Mouse (Mus musculus) heart, embryonic 13.5 days (tissue): Measurements from ENCODE around the gene Ovol3. TPM values are rescaled to one million over a fixed set of nuclear protein-coding genes. Genes with fewer than 3 reads are reported as not detected.
"Not testable (repeated sequence)": the region's sequence is repeated elsewhere in the genome, so short reads cannot be mapped to it uniquely, and the experiment has no call there.

Experiments
- ATAC-seq: fragments of 200-750 bp; cut with Nextera tagmentation; 2 replicates; pipeline ENCODE4 v1.8.0; 2017; ENCODE audit warnings: moderate TSS enrichment; ENCODE audit not compliant: insufficient number of reproducible peaks, low FRiP score, low TSS enrichment; ENCODE audit errors: extremely low read depth
- H3K27ac ChIP-seq: fragments of 300-500 bp; sonication (generic); replicated peaks from 2 replicates; pipeline ENCODE4 v1.5.1; 2015; ENCODE audit warnings: moderate library complexity, mild to moderate bottlenecking, inconsistent platforms
- H3K27me3 ChIP-seq: fragments of 300-500 bp; sonication (generic); replicated peaks from 2 replicates; pipeline ENCODE4 v1.6.1; 2015; ENCODE audit warnings: mild to moderate bottlenecking, inconsistent platforms
- H3K36me3 ChIP-seq: fragments of 300-500 bp; sonication (generic); 2 replicates; pipeline ENCODE4 v1.6.1; 2015; ENCODE audit warnings: mild to moderate bottlenecking, inconsistent platforms
- H3K4me1 ChIP-seq: fragments of 300-500 bp; sonication (generic); 2 replicates; pipeline ENCODE4 v1.6.1; 2015; ENCODE audit warnings: inconsistent platforms
- H3K4me2 ChIP-seq: fragments of 300-500 bp; sonication (generic); 2 replicates; pipeline ENCODE4 v1.6.1; 2015; ENCODE audit warnings: inconsistent platforms, mild to moderate bottlenecking, moderate library complexity
- H3K4me3 ChIP-seq: fragments of 300-500 bp; sonication (generic); 2 replicates; pipeline ENCODE4 v1.5.1; 2015; ENCODE audit warnings: moderate library complexity, mild to moderate bottlenecking, inconsistent platforms
- H3K9ac ChIP-seq: fragments of 300-500 bp; sonication (generic); 2 replicates; pipeline ENCODE4 v1.6.1; 2015; ENCODE audit warnings: inconsistent platforms, mild to moderate bottlenecking, moderate library complexity
- H3K9me3 ChIP-seq: fragments of 300-500 bp; sonication (generic); 2 replicates; pipeline ENCODE4 v1.6.1; 2016; ENCODE audit warnings: inconsistent platforms
- WGBS: fragments of 180-500 bp; shearing (Covaris S2); methylation state at CpG from one replicate; pipeline ENCODE4 v1.1.7; 2015; ENCODE audit warnings: mixed read lengths; 5-methylcytosine and 5-hydroxymethylcytosine counted together
- polyA plus RNA-seq: library from polyadenylated mRNA; unstranded; fragments of >200 nt; fragmentation: Nextera tagmentation; extraction: Ambion mirVana; gene quantifications from 2 replicates; pipeline ENCODE4 v1.2.1, GENCODE M21; 2015

The Ovol3 gene
- polyA plus RNA-seq, 1 experiment from 2014 or later: not detected

GRCm38 (mm10) chr7:30265531-30265930, 30.0 kb upstream of the Ovol3 start:
- no peaks in the 10 kb centered on the region for H3K9me3 ChIP-seq
- H3K4me2 ChIP-seq: no peak overlapping the region
- no peak overlapping the region for H3K27ac ChIP-seq
- no peak overlapping the region for H3K9ac ChIP-seq
- H3K27me3 ChIP-seq: no peaks in the 10 kb centered on the region
- ATAC-seq: no peak
- H3K36me3 ChIP-seq: peaks cover 75% of the 10 kb centered on the region
- peaks cover 10% of the 10 kb centered on the region for H3K4me1 ChIP-seq
- WGBS: 91% methylated on average over 5 of the region's 5 CpGs
- no peak overlapping the region for H3K4me3 ChIP-seq

GRCm38 (mm10) chr7:30265041-30265440, 29.5 kb upstream of the Ovol3 start:
- Histone ChIP-seq H3K4me2 (no peak overlapping the region), H3K9ac (no peak overlapping the region), H3K9me3 (no peaks in the 10 kb centered on the region), H3K4me1 (peaks cover 10% of the 10 kb centered on the region), H3K27me3 (no peaks in the 10 kb centered on the region), H3K4me3 (no peak overlapping the region), H3K27ac (no peak overlapping the region), H3K36me3 (peaks cover 73% of the 10 kb centered on the region)
- no peak for ATAC-seq
- WGBS: 74% methylated on average over 2 of the region's 2 CpGs

- H3K4me2 ChIP-seq: no peak overlapping the region
- peaks cover 59% of the 10 kb centered on the region for H3K36me3 ChIP-seq
- no peak overlapping the region for H3K4me3 ChIP-seq
- no peak overlapping the region for H3K9ac ChIP-seq
- 80% methylated on average over 12 of the region's 12 CpGs for WGBS
- no peaks in the 10 kb centered on the region for H3K27me3 ChIP-seq
- no peaks in the 10 kb centered on the region for H3K4me1 ChIP-seq
- H3K27ac ChIP-seq: no peak overlapping the region
- no peaks in the 10 kb centered on the region for H3K9me3 ChIP-seq
- no peak for ATAC-seq
Observed at GRCm38 (mm10) chr7:30251956-30252954, 16.7 kb upstream of the Ovol3 start.

- Histone ChIP-seq H3K36me3 (peaks cover 48% of the 10 kb centered on the region), H3K4me1 (peaks cover 10% of the 10 kb centered on the region)
- not testable (repeated sequence) for H3K27me3 ChIP-seq, H3K4me3 ChIP-seq, H3K9me3 ChIP-seq, H3K9ac ChIP-seq, H3K27ac ChIP-seq, H3K4me2 ChIP-seq, ATAC-seq
- 74% methylated on average over 3 of the region's 3 CpGs for WGBS
Observed at GRCm38 (mm10) chr7:30237374-30237773, 1.8 kb upstream of the Ovol3 start.

GRCm38 (mm10) chr7:30235091-30235490, 434 bp downstream of the Ovol3 start:
- Histone ChIP-seq H3K9me3 (no peaks in the 10 kb centered on the region), H3K27ac (no peak overlapping the region), H3K36me3 (peaks cover 28% of the 10 kb centered on the region), H3K27me3 (no peaks in the 10 kb centered on the region), H3K9ac (no peak overlapping the region), H3K4me2 (no peak overlapping the region), H3K4me3 (no peak overlapping the region), H3K4me1 (peaks cover 18% of the 10 kb centered on the region)
- WGBS: 82% methylated on average over 8 of the region's 8 CpGs
- ATAC-seq: no peak

GRCm38 (mm10) chr7:30234276-30234858, 1.2 kb downstream of the Ovol3 start:
- Histone ChIP-seq H3K4me2 (no peak overlapping the region), H3K27ac (no peak overlapping the region), H3K9ac (no peak overlapping the region), H3K4me3 (no peak overlapping the region), H3K9me3 (no peaks in the 10 kb centered on the region), H3K4me1 (peaks cover 18% of the 10 kb centered on the region), H3K36me3 (peaks cover 30% of the 10 kb centered on the region), H3K27me3 (no peaks in the 10 kb centered on the region)
- ATAC-seq: no peak
- WGBS: 87% methylated on average over 15 of the region's 15 CpGs

GRCm38 (mm10) chr7:30233387-30233786, 2.1 kb downstream of the Ovol3 start:
- Histone ChIP-seq H3K9ac (0 out of 2 replicates have a peak overlapping the region, but pooled peaks have one; percentile 91), H3K4me1 (peaks cover 18% of the 10 kb centered on the region), H3K9me3 (no peaks in the 10 kb centered on the region), H3K27me3 (no peaks in the 10 kb centered on the region), H3K36me3 (peaks cover 35% of the 10 kb centered on the region), H3K4me2 (peak overlapping the region; percentile 93; the same call in 1 of the 2 replicates), H3K27ac (no peak overlapping the region), H3K4me3 (peak overlapping the region; percentile 87)
- ATAC-seq: no peak
- WGBS: 84% methylated on average over 20 of the region's 20 CpGs

GRCm38 (mm10) chr7:30232631-30233148, 2.8 kb downstream of the Ovol3 start:
- no peak for ATAC-seq
- Histone ChIP-seq H3K36me3 (peaks cover 42% of the 10 kb centered on the region), H3K4me3 (peak overlapping the region; percentile 87), H3K9me3 (no peaks in the 10 kb centered on the region), H3K4me1 (peaks cover 18% of the 10 kb centered on the region), H3K27me3 (no peaks in the 10 kb centered on the region), H3K4me2 (peak overlapping the region; percentile 93), H3K9ac (peak overlapping the region; percentile 91), H3K27ac (peak overlapping the region; percentile 95)
- 3% methylated on average over 24 of the region's 24 CpGs for WGBS

GRCm38 (mm10) chr7:30231669-30232454, 3.7 kb downstream of the Ovol3 start, which contains the start of the genes Polr2i and Tbcb:
Polr2i (plus strand) TSS chr7:30231948.
Tbcb (minus strand) TSS chr7:30232272.
- peak within 1 kb of the TSS; percentile 93 for H3K4me2 ChIP-seq
- peak within 1 kb of the TSS; percentile 91 for H3K9ac ChIP-seq
- H3K4me1 ChIP-seq: peaks cover 18% of the 10 kb centered on the region
- H3K27me3 ChIP-seq: no peaks in the 10 kb centered on the region
- peak within 1 kb of the TSS; percentile 87 for H3K4me3 ChIP-seq
- H3K36me3 ChIP-seq: peaks cover 50% of the 10 kb centered on the region
- H3K9me3 ChIP-seq: no peaks in the 10 kb centered on the region
- peak; percentile 93 for ATAC-seq
- H3K27ac ChIP-seq: peak within 1 kb of the TSS; percentile 95
- WGBS: under 1% methylated on average over 67 of the region's 67 CpGs

- H3K9me3 ChIP-seq: no peaks in the 10 kb centered on the region
- peak overlapping the region; percentile 93 for H3K4me2 ChIP-seq
- ATAC-seq: peak; percentile 10; the same call in 1 of the 2 replicates
- 0% methylated on average over 16 of the region's 16 CpGs for WGBS
- peak overlapping the region; percentile 95; the same call in 1 of the 2 replicates for H3K27ac ChIP-seq
- peaks cover 56% of the 10 kb centered on the region for H3K36me3 ChIP-seq
- peak overlapping the region; percentile 87 for H3K4me3 ChIP-seq
- H3K4me1 ChIP-seq: peaks cover 18% of the 10 kb centered on the region
- H3K27me3 ChIP-seq: no peaks in the 10 kb centered on the region
- peak overlapping the region; percentile 84 for H3K9ac ChIP-seq
Observed at GRCm38 (mm10) chr7:30231328-30231668, 4.2 kb downstream of the Ovol3 start.

GRCm38 (mm10) chr7:30224206-30224605, 11.3 kb downstream of the Ovol3 start:
- 87% methylated on average over 12 of the region's 12 CpGs for WGBS
- peaks cover 66% of the 10 kb centered on the region for H3K36me3 ChIP-seq
- no peaks in the 10 kb centered on the region for H3K9me3 ChIP-seq
- H3K4me2 ChIP-seq: no peak overlapping the region
- H3K4me3 ChIP-seq: no peak overlapping the region
- H3K27me3 ChIP-seq: no peaks in the 10 kb centered on the region
- ATAC-seq: no peak
- peaks cover 6% of the 10 kb centered on the region for H3K4me1 ChIP-seq
- H3K27ac ChIP-seq: no peak overlapping the region
- no peak overlapping the region for H3K9ac ChIP-seq
